Mouse (Mus musculus): Measurements from ENCODE around the gene Adamts10.

Gene Adamts10

DNA sequence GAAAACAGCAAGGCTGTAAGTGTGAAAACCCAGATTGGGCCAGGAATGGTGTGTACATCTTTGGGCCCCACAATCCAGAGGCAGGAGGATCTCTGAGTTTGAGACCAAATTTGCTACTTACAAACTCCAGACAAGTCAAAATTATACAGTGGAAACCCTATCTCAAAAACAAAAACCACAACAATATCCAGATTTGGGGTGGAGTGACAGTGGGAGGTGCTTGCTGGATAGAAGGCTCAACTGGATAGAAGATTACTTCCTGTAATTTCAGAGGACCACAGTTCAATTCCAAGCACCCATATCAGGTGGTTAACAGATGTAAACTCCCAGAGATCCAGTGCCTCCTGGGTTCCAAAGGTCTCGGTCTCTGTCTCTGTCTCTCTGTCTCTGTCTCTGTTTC lies 30.5 kb downstream of the Adamts10 start:
- no peak for DNase-seq

DNA sequence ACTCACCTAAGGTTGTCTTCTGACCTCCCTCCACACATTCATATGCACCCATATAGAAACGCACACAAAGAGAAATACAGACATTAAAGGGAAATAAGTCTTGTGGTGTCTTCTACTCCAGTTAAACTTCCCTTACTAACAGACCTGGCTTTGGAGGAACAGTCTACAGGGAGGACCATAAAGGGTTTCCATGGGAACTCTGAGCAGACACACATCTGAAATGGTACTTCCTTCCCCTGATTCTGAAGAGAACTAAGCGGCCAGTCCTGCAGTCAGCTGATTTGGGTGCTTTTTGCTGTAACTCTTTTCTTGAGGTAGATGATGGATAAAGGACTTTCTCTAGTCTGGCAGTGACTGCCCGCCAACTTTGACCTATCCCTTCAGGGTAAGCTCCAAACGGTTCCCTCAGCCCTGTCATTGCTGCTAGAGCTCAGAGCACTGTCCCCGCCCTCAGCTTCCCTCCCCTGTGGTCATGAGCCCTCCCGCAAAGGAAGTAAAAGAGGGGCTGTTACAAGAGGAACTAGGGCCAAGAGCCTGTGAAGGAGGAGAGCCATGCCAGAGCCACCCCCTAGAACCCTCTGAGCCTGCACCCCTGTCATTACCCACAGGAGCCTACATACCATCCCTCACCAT lies 31.3 kb downstream of the Adamts10 start, which contains the start of gene Myo1f:
Gene Myo1f, plus strand, starts transcription at position 485 of the 633 bp plus-strand sequence.
- peak in 1 of 2 experiments; percentile 9 for DNase-seq

DNA sequence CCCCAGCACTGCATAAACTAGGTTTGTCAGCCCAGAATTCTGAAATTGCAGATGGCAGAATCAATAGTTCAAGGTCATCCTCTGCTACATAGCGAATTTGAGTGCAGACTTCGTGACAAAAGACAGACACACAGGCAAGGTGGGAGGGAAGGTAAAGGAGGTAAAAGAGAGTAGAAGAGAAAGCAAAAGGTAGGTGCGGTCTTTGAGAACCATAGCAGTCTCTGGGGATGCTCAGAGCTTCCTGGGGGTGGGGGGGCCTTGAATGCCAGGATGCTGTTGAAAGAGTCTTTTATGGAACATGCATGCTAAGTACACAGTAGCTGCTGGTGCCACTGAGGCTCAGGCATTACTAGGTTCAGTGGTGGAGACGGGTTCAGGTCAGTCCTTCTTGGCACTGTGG lies 33.9 kb downstream of the Adamts10 start:
- DNase-seq = no peak

DNA sequence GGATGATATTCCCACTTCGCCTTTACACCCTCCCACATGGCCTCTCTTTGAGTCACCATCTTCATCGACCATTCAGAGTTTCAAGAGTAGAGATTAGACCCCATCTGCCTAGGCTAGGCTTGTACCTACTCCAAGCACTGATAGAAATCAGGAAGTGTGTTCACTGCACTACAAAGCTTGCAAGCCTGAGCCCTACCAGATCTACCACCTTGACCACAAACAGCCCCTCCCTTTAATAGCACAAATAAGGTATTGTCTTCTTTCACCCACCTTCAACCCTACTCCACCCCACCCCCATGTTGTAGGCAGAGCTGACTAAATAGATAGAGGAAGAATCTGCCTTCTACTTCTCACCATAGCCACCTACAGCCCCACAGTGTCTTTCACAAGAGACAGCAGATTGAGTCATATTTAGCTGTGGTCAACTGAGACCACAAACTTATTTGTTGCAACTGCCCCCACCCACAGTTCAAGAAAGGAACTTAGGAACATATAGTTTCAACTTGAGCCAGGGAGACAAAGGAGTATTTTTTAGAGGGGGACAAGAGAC lies 39.6 kb downstream of the Adamts10 start:
- no peak for DNase-seq

DNA sequence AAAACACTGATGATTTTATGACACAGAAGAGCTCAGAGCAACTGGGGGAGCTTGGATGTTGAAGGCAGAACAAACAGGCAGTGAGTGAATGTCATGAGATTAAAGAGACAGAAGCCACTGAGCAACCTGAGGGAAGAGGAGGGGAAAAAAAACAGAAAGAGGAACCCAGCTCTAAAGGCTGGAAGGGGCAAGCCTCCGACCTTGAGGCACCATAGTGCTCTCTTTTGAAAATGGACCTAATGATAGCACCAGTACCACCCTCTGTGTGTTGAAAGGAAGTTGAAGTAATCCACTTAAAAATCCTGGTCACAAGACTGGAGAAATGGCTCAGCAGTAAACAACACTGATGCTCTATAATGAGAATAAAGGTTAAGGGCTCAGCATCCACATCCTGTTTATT lies 40.6 kb downstream of the Adamts10 start:
- DNase-seq = no peak

DNA sequence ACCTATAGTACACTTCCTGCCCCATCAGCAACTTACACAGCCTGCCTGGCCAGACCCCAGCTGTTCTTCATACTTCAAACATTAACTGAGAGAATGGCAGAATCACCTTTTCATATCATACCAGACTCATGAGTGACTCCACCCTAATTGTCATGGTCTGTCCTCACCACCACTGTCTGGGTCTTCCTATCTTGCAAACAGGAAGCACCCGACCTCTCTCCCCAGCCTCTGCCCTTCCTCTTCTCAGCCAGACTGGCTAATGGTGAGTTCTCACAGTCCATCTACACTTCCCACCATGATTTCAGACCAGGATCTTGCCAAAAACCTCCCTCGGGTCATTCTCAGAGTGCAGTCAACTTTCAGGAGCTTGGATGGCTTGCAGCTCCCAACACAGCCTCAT lies 42.2 kb downstream of the Adamts10 start:
- no peak for DNase-seq

DNA sequence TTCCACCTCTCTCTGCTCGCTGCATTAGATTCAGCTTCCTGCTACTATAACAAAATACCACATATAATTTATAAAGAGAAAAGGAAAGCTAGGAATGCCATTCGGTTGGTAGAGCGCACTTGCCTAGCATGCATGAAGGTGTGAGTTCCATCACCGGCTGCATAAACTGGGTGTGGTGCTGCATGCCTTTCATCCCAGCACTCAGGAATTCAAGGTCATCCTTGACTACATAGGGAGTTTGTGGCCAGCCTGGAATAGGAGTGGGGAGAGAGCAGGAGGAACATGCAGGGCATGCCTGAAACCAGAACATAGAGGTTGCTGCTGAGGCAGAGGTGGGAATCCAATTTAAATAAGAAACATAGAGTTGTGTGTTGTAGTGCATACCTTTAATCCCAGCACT lies 60.1 kb downstream of the Adamts10 start:
- DNase-seq = no peak

DNA sequence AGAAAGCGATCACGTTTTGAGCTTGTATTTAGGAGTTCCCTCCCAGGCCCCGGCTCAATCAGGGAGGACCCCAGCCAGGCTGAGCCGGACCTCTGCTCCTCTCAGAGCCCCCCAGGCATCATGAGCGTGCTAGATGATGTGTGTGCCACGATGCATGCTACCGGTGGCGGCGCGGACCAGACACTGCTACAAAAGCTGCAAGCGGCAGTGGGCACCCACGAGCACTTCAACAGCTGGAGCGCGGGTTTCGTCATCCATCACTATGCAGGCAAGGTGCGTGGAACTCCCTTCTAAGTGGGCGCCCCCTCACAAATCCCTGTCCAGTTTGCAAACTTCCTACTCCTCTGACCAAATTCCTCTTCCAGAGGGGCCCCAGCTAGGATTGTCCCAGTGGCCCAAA lies 62.0 kb downstream of the Adamts10 start:
- DNase-seq = no peak

DNA sequence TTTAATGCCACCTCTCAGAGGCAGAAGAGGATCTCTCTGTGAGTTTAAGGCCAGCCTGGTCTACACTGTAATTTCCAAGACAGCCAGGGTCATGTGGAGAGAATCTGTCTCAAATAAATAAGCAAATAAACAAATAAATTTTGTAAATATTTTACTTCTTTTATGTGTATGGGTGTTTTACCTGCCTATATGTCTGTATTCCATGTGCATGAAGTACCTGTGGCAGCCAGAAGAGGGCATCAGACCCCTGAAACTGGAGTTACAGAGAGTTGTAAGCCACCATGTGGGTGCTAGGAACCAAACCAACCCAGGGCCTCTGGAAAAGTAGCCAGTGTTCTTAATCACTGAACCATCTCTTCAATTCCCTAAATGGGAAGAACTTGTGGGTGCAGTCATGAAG lies 73.3 kb downstream of the Adamts10 start:
- no peak for DNase-seq

DNA sequence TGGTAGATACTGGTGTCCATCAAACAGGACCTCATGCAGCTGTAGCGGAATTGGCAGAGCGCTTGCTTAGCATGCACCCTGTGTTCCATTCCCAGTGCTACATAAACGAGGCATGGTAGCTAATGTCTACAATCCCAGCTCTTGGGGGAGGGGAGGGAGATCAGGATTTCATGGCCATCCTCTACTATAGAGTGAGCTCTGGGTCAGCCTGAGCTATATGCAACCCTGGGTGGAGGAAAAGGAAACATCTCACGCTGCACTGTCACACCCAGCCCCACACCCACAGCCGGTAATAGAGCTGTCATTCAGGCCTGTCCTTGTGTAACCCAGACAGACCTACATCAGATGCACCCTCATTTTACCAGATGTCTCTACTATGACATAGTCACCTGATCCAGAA lies 74.5 kb downstream of the Adamts10 start:
- DNase-seq = no peak

DNA sequence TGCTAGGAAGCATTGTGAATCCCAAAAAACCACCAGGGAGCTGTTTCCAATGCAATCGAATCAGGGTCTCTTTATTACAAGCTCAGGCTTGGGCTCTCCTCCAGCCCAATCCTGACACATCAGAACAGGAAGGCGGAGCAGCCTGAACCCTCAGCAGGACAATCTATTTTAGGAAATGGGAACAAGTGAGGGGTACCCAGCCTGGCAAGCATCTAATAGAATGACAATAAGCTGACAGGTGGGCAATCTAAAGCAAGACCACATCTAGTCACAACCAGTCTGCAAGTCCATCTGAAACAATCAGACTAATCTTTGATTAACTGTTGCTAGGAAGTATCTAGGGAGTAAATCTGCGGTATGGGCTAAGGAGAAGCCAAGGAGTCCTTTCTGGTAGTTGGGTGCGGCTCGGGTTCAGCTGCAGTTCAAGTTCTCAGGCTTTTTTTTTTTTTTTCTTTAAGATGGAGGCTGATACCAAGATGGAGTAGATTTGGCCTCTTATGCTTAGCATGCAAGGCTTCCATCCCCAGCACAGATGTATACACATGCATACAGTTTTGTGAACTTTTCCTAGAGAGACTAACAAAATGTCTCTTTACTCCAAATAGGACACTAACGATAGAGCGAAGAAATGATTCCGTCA lies 76.0 kb downstream of the Adamts10 start:
- no peak for DNase-seq

DNA sequence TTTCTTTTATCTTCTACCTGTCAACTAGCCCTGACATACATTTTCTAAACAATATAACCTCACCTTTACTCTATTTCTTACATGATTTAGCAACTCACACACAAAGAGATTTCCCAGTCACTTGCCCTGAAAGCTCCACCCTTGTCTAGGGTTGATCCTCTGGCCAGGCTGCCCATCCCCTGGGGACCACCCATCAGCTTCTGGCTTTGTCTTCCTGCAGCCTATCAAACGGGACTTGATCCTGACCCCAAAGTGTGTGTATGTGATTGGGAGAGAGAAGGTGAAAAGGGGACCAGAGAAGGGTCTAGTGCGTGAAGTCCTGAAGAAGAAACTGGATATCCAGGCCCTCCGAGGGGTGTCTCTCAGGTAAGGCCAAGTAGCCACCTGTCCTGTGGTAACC lies 76.8 kb downstream of the Adamts10 start:
- DNase-seq = no peak

DNA sequence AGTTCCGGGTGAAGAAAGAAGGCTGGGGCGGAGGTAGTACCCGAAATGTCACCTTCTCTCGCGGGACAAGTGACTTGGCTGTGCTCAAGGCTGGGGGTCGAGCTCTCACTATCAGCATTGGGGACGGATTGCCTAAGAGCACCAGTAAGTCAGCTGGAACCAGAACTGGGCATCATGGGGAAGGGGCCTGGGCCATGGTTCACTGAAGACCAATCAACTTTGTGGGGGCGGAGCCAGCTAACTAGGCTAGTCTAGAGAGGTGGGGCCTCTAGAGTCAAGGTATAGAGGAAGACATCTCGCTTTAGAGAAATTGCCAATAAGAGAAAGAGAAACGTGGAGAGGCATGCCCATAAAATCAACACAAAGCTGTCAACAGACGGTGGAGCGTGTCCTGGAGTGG lies 77.9 kb downstream of the Adamts10 start:
- no peak for DNase-seq

Measured in kidney, adult 8-10 months (tissue).